Mouse (Mus musculus): Measurements from ENCODE around the gene Ergic1. TPM values are rescaled to one million over a fixed set of nuclear protein-coding genes. Genes with fewer than 3 reads are reported as not detected.

Gene Ergic1
- 10 to 100 TPM; 15.1 to 15.9 TPM for total RNA-seq (2023)

GRCm38 (mm10) chr17:26561290-26561640 is at the start of gene Ergic1:
TSS of gene Ergic1 (plus strand) at chr17:26561489.

GRCm38 (mm10) chr17:26561651-26562181 is 427 bp downstream of the Ergic1 start, which contains the start of gene Dusp1:
TSS of gene Dusp1 (minus strand) at chr17:26562128.

GRCm38 (mm10) chr17:26662978-26663683 is 101.8 kb downstream of the Ergic1 start, which contains the start of gene Atp6v0e:
TSS of gene Atp6v0e (plus strand) at chr17:26663231.

Other genes with a start within 250 kb of the Ergic1 start
- 10 to 100 TPM; 14.6 to 15.3 TPM for gene Neurl1b, start 146.7 kb upstream of the Ergic1 start, total RNA-seq (2023)
- 1,000 to 10,000 TPM; 2,979 to 3,502 TPM for gene Dusp1, start 639 bp downstream of the Ergic1 start, total RNA-seq (2023)
- 100 to 1,000 TPM; 147 to 166 TPM for gene Atp6v0e, start 101.7 kb downstream of the Ergic1 start, total RNA-seq (2023)
- 10 to 100 TPM; 42.7 to 52.5 TPM for gene Crebrf, start 154.2 kb downstream of the Ergic1 start, total RNA-seq (2023)
- gene Bnip1, start 219.6 kb downstream of the Ergic1 start, total RNA-seq (2023): 10 to 100 TPM; 14.3 to 17.5 TPM